Mouse (Mus musculus): ENCODE data around the gene Ipo5.

Gene Ipo5

DNA sequence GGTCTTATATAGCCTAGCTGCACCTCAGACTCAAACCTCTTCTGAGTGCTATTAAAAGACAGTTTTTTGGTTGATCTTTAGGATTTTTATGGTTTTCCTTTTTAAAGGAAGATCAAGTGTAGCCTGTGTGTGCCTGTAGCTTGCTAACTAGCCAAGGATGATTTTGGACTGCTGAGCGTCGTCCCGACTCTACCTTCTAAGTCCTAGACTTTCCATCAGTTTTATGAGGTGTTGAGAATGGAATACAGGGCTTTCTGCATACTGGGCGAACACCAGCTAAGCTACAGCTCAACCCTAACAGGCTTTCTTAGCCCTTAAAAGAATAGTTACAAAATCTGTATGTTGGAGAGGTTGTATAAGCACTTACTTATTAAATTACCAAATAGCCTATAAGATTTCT, 13.0 kb downstream of the Ipo5 start:
- no peak for DNase-seq

DNA sequence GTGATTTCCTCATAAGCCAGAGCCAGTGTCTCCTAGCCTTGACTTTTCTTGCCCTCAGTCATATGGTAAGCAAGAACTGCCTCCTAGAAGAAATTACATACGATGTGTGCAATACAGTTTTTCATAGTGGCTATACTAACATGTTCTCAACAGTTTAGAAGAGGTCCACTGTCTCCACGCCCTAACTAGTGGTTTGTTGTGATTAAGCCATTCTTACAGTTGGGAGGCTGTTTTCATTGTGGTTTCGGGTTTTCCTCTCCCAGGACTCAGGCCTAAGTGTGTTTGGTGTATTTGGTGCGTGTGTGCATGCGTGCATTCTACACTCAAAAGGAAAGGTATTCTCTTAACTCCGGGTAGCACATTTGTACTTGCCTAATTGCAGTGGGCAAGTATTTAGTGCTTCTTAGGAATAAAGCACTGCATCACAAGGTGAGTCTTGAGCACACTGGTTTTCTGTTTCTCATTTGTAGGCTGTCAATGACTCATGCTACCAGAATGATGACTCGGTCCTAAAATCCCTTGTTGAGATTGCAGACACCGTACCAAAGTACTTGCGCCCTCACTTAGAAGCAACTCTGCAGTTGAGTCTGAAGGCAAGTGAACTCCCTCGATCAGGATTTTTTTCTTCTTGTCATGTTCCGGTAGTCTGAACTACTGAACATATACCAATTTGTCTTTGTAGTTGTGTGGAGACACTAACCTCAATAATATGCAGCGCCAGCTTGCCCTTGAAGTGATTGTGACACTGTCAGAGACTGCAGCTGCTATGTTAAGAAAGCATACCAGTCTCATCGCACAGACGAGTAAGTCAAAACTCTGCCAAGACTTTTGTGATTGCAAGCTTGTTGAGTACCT, 14.9 kb downstream of the Ipo5 start:
- DNase-seq = no peak

GRCm38 (mm10) chr14:120931236-120931635, 20.2 kb downstream of the Ipo5 start:
- DNase-seq = no peak

GRCm38 (mm10) chr14:120933624-120934023, 22.6 kb downstream of the Ipo5 start:
- DNase-seq = no peak

- no peak for DNase-seq
Measured at GRCm38 (mm10) chr14:120937102-120937501, 26.1 kb downstream of the Ipo5 start.

DNA sequence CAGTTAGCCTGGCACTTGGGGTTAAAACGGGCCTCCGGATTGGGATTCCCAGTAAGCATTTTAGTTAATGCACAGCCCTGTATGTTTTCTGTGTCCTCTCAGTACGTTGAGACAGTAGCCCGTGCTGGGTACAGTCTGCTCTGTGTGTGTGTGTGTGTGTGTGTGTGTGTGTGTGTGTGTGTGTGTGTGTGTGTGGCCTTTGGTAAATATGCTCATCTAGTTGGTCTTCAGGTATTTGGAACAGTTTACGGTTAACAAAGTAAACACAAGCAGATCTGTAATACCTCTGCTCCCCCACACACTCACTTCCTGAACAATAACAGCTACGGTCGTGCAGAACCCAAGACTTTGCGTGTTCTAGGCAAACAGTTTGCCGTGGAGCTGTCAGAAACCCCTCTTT, 31.8 kb downstream of the Ipo5 start:
- DNase-seq = no peak

DNA sequence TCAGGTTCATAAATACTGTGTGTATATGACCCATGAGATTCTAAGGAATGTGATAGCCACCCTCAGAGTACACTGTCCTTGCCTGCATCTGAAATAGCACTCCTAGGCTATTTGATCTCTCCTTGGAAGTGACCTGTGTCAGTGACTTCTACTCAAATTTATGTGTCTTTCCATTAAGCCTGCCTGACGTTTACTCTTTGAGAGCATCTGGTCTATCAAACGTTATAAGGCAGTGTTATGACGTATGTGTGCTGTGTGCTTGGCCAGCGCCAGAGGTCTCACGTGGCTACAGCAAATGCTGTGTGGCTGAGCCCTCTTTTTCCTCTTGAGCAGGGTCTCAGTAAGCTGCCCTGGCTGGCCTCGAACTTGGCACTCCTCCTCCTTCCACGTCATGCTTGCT, 34.1 kb downstream of the Ipo5 start:
- no peak for DNase-seq

DNA sequence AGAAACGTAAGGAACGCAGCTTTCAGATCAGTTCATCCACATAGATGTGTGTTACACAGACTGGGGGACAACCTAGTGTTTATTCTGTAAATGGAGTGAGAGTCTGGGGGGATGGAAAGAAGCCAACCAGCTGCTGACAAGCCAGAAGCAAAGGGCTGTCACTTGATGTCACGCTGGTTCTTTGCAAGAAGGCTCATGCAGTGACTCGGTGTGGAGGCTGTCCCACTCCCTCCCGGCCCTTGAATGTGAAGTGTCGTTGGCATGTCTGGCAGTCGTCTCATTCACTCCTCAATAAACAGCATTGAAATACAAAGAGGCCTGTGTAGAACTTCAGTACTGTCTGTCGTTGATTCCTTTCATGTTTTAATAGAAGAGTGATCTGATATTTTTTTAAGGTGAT, 36.1 kb downstream of the Ipo5 start:
- peak; percentile 25 to 34 for DNase-seq

DNA sequence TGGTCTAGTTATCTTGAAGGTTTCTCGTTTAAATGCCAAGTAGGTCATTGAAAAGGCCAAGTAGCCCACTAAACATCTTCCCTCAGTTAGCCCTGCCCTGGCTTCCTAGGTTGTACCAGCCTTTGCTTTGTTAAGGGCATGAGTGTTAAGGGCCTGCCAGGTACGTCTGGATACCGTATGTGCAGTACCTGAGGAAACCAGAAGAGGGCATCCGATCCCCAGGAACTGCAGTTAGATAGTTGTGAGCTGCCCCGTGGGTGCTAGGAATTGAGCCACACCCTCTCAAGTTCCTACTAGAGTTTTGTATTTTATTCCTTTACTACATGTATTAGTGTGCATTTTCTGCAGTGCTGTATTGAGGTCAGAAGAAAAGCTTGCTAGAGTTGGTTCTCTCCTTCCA, 38.0 kb downstream of the Ipo5 start:
- peak; percentile 25 to 33 for DNase-seq

DNA sequence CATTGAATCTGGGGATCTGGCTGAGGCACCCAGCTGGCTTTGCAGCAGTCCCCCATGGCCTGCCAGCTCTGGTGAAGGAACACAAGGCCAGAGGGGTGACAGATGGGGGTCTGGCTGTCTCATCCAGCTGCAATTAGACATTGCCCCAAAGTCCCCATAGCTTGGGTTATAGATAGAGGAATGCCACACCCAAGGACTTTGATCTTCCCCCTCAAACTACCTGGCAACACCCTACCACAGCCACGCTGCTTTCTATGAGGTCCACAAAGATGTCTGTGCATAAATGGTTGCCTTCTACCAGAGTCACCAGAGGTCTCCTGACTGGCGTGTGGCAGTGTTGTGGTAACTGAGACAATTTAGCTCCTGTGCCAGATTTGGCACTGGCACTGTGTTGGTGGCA, 39.0 kb downstream of the Ipo5 start:
- no peak for DNase-seq

- DNase-seq = peak; percentile 18 to 32
Measured at GRCm38 (mm10) chr14:120952434-120952833, 41.4 kb downstream of the Ipo5 start.

DNA sequence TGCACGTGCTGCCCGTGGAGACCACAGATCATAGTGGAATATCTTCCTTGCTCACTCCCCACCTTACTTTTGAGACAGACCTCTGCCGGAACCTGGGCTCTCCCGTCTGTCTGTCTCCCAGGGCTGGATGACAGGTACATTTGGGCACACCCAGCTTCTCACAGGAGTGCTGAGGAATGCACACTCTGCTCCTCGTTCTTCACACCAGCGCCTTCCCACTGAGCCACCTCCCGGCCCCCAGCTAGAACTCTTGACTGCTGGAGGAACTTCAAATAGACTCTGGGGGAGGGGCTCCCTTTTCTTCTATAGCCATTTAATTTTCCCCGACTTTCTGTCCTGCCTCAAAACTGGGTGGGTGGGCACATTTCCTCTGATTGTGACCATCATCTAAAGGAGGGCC, 49.5 kb downstream of the Ipo5 start:
- DNase-seq = no peak

DNA sequence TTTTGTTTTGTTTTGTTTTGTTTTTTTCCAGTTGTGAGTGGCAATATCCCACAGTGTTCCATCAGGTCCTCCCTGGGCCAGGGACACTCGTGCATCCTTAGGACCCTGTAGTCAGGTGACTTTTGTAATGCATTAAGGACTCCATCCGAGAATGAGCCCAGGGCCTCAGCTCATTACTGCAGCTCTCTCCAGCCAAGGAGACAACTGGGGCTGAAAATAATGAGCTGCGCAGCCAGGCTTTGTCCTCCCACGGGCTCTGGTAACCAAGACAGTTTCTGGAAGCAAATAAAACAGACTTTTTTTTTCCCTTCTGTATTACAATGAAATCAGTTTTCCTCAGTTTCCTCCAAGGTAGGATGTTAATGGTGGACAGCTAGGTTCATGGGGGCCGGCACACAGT, 50.0 kb downstream of the Ipo5 start:
- DNase-seq = no peak

DNA sequence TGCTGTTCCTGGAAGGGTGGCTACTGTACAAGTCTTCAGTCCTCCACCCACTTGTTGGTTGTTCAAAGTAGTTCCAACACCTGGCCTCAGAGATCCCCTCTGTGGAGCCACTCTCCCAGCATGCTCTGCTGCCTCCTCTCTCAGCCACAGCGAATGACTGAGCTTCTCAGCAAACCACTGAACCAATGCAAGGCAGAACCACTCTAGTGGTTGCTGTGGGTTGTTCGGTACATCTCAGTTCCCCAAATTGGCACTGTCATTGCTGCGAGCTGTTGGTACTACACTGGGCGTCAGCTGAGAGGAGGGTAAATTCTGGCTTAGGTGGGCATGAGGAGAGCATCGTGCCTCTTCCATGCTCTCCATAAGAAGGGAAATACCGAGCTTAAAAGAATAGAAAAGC, 56.0 kb downstream of the Ipo5 start:
- DNase-seq = no peak

DNA sequence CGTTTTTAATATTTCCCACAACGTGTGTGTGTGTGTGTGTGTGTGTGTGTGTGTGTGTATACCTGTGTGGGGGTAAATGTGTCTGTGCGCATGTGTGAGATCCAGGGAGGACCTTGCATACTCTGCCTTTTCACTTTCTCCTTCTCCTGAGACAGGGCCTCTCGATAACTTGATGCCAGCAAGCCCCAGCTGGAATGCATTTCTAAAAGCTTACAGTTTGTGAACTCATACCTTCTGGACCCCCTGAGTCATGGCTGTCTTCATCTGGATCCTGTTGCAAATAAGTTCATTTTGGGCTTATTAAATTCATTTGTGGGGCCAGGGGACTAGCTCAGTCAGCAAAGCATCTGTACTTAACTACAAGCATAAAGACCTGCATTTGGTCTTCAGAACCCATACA, 57.7 kb downstream of the Ipo5 start:
- DNase-seq = no peak

DNA sequence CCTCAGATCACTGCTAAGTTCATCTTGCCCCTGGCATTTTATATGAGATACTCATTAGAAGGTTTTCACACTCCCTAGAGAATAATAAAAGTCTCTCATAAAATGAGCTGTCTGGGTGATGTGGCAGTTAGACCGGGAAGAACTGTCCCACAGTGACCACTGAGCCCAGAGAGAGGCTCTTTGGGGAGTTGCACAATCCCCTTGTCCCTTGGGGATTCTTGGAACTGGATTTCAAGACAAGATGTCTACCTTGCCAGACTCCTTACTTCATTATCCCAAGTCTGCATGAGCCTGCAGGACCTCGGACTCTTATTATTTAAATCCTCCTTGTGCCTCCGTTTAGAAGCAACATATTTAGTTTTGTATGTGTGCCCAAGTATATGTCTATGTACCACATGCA, 58.6 kb downstream of the Ipo5 start:
- no peak for DNase-seq

DNA sequence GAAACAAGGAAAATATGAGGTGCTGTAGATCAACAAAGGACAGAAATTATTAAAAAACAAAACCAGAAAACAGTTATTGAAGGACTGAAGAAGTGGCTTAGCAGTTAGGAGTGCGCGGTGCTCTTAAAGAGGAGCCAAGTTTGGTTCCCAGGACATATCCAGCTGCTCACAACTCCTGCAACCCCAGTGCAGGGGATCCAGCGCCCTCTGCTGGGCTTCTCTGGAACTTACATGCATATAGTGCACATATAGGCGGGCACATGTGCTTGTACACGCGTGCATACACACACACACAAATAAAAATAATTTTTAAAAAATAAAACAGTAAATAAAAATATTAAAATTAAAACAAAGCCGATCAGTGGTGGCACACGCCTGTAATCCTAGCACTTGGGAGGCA, 59.6 kb downstream of the Ipo5 start:
- peak; percentile 42 to 45 for DNase-seq

DNA sequence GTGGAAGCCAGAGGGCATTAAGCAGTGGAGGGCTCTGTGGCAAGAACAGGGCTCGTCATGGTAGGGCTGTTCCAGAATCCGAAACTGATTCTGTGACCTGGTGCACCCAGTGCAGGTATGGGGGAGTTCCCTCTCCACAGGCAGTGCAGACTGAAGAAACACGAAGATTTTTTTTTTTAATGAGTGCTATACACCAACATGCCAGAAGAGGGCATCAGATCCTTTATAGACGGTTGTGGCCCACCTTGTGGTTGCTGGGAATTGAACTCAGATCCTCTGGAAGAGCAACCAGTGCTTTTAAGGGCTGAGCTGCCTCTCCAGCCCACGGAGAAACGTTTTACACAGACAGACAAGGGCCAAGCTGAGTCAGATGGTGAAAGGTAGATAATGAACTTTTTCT, 60.3 kb downstream of the Ipo5 start:
- no peak for DNase-seq

- peak; percentile 69 to 75 for DNase-seq
Measured at GRCm38 (mm10) chr14:120979559-120979958, 68.5 kb downstream of the Ipo5 start.

DNA sequence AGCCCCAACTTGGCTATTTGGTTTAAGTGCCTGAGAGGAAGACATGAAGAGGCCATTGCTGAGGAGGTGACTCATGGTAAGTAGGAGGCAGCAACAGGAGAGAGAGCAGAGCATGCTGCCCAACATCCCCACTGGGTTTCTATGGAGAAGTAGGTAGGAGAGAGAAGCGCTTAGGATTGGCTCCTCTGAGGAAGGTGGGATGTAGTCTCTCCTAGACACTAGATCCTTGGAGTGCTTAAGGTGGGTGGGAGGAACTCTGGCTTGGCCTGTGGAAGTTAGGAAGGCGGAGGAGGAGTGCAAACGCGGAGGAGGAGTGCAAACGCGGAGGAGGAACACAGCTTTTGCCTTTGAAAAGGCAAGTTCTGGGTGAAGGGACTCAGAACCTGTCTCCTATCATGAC, 78.1 kb downstream of the Ipo5 start:
- no peak for DNase-seq

Measured in cerebellum, postnatal 10 days (tissue).